Mouse (Mus musculus) CD4-positive, CD25-positive, alpha-beta regulatory T cell, adult 4 months (primary cell): ENCODE measurements around the gene Bmp4. TPM values are rescaled to one million over a fixed set of nuclear protein-coding genes. Genes with fewer than 3 reads are reported as not detected.

Experiments
- ATAC-seq: one replicate; pipeline ENCODE4 v1.8.0; 2017
- polyA plus RNA-seq, 2 experiments: library from polyadenylated mRNA; unstranded; fragments of 100-300 nt; shearing (Covaris generic); gene quantifications; one replicate each; pipeline ENCODE4 v1.2.1; 2017

Bmp4 gene
- polyA plus RNA-seq, 2 experiments from 2014 or later = not detected

DNA sequence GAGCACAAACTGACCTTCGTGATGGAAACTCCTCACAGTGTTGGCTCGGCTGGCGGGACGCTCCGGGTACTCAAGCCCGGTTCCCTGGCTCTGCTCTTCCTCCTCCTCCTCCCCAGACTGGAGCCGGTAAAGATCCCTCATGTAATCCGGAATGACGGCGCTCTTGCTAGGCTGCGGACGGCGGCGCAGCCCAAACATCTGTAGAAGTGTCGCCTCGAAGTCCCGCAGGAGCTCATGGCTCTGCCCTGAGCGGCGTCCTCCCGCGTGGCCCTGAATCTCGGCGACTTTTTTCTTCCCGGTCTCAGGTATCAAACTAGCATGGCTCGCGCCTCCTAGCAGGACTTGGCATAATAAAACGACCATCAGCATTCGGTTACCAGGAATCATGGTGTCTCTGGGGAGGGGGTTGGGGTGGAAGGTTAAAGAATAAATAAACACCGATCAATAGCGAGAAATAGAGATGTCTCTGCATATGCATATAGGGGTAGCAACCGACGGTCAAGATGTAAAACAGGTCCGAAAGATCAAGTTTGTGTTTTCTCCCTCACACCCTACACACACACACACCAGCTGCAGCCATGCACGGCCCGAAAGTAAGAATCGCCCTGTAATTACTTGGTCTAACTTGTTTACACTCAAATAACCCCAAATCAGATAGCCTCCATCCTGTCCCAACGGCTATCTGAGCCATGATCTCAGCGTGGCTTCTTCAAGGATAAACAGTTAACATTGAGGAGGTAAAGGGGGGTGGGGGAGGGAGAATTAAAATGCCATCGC, 4.6 kb downstream of the Bmp4 start:
- ATAC-seq = no peak

DNA sequence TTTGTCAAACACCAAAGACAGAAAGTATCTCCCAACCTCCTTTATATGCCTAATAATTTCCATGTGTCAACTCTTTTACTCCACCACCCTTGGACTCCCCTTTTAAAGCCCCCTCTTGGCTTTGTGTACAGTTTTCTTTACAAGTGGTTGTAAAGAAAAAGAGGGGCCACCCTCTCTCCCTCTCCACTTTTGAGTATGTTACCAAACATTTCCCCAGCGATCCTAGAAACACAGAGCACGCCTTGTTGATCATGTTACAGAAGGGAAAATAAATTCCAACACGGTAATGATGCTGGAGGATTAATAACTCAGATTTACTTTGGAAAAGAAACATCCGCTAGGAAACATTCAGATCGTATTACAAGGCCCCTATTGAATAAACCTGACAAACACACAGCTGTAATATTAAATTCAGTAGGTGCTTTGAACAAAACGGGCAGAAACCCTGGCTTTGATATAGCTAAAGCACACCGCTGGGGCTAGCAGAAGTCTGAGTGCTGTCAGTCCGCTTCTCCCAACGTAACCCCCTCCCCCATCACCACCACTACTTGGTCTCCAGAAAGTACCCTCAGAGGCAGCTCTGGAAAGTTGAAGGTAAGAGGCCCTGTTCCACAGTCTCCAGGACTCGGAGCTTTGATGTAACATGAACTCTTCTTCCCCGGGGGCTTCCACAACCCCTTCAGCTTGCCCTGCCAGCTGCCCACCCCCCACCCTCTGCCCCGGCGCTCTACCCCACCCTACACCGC, 5.3 kb downstream of the Bmp4 start:
- no peak for ATAC-seq

DNA sequence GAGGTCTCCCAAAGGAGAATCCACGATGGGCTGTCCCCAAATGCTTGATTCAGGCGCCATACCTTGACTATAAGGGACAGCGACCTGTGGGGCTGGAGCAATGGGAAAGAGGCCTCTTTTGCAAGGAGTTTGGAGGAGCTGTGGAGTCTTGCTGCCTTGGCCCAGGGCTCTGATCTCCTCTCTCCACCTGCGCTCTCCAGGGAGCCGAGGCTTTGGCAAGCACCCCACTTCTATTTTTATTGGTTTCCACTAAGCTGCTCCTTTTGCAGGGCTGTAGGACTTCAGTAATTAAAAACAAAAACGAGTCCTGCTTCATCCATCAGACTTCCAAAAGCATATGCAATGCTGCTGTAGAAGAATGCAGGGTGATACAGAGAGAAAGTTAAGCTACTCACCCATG, 9.0 kb downstream of the Bmp4 start:
- ATAC-seq = no peak

DNA sequence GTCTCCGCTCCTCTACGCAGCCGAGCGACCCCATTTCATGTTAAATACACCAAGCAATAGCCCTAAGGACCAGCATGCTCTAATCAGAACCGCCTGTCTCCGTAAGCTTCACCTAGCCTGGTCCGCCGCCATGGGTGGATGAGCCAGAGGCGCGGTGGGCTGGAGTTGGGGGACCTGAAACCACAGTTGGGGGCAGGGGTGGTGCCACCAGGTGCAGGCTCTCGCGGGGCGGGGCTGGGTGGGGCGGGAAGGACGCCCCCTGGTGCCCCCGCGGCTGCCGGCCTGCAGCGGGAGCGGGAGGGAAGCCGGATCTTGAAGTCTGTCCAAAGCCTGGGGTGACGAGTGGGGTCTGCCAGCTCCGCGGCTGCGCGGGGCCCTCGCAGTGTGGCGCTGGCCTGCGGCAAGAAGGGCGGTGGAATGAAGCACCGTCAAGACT, 10.2 kb downstream of the Bmp4 start:
- ATAC-seq = no peak

- no peak for ATAC-seq
Measured at GRCm38 (mm10) chr14:46379285-46379684, 11.2 kb downstream of the Bmp4 start, which contains the start of gene Gm15217. TSS of gene Gm15217 (plus strand) at chr14:46379414.

GRCm38 (mm10) chr14:46375796-46376195, 14.7 kb downstream of the Bmp4 start:
- ATAC-seq = no peak

DNA sequence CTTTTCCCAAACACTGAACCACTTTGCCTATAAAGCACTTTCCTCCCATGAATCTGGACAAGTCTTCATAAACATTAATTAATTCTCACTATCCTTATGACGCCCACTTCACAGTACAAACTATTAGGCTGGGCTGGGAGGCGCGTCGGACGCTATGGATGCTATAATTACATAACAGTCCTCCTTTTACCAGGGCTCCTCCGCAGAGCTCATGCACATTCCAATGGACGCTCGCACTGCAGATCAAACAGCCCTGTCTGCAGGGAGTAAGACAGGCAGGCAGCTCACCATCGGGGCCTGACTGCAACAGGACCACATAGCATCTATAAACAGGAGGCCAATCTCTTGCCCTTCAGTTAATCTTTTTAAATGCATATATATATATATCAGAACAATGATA, 18.0 kb downstream of the Bmp4 start:
- no peak for ATAC-seq

DNA sequence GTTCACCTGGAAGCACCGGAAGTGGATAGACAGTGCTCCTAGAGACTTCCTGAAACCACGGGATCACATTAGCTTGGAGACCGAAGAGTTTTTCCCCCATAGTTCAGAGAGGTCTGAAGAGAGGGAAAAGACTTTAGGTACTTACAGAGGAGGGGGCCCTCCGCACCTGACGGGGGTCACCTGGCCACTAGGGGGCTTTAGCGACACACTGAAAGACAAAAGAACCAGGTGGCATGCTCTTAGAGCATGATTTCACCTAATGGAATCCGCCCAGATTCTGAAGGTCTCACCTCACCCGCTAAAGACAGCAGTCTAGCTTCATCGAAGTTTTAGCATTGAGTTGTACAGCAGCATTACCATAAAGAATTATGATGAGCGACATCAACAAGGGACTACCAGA, 27.3 kb downstream of the Bmp4 start:
- no peak for ATAC-seq

- no peak for ATAC-seq
Measured at GRCm38 (mm10) chr14:46357696-46358095, 32.8 kb downstream of the Bmp4 start.

DNA sequence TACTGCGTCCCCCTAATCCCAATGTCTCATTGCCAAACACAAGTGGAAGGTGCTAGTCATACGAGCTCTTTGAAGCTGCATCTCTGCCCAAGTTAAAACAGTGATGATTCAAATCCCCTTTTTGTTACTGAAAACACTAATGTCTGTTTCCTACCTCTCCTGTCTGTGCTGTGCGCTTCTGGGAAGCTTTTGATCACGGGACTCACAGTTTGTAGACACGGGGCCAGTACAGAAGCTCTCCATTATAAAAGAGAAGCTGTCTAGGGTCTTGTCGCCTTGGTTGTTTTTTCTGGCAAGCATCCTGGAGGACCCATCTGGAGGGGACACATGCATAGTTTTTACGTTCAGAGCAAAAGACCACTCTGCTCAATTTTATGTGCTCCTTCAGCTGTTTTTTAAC, 33.2 kb downstream of the Bmp4 start:
- ATAC-seq = no peak

GRCm38 (mm10) chr14:46344750-46345149, 45.7 kb downstream of the Bmp4 start:
- ATAC-seq = no peak

DNA sequence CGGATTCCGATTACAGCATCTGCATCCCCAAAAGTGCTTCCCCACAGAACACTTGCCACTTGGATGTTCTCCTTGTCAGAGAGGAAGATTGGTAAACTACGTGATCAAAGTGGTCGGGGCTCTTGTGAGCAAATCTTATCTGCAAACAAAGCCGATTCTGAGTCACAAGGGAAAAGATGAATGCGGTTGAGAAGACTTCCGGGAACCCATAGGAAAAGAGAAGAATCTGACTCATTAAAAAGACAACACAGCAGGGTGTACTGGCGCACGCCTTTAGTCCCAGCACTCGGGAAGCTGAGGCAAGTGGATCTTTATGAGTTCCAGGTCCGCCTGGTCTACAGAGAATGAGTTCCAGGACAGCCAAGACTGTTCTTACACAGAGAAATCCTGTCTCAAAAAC, 51.7 kb downstream of the Bmp4 start:
- ATAC-seq = no peak

Other genes with a start within 250 kb of the Bmp4 start
- gene Gm15217, start 11.3 kb downstream of the Bmp4 start, polyA plus RNA-seq = not detected